Mouse (Mus musculus) megakaryocyte, embryonic 14.5 days (primary cell): ENCODE measurements around the gene Atp8b2.

Experiments used
- FLI1 ChIP-seq: IDR thresholded peaks from 2 replicates; pipeline ENCODE4 v1.6.1; 2012; ENCODE audit warnings: low read length, inconsistent platforms, mixed read lengths
- GATA1 ChIP-seq: IDR thresholded peaks from 3 replicates; pipeline ENCODE4 v1.6.1; 2012; ENCODE audit warnings: mixed read lengths, low read length, inconsistent platforms, borderline replicate concordance

DNA sequence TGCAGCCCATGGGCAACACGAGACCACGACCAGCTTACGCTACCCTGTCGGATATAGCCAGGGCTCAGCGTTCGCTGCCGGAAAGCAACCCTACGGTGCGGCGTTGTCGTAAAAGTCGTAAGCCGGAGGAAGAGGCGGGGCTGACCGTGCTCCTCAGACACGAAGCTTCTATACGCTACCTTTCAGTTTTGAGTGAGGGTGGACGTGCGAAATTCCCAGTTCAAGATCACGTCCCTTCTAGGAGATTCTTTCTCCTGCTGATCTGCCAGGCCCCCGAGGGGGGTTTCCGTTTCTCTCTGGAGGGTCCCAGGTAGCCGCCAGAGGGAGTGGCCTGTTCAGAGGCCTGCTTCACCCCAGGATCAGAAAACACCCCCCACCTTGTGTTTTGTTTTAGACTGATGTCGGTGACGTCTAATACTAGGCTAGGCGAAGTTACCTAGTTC, 35.3 kb upstream of the Atp8b2 start, which contains the start of gene Hax1:
- TF ChIP-seq GATA1 (no peak), FLI1 (no peak)
